Mouse (Mus musculus) embryonic fibroblast, embryonic 13.5 days (primary cell): ENCODE data around the gene Magi2. TPM values are rescaled to one million over a fixed set of nuclear protein-coding genes. Genes with fewer than 3 reads are reported as not detected.

Source experiments
- H3K27ac ChIP-seq: 2 replicates; pipeline ENCODE4 v1.5.1; 2012; ENCODE audit warnings: low read length, control low read depth, inconsistent platforms; ENCODE audit not compliant: insufficient read depth
- H3K4me1 ChIP-seq: 2 replicates; pipeline ENCODE4 v1.6.1; 2011; ENCODE audit warnings: low read length; ENCODE audit not compliant: control insufficient read depth, insufficient read depth
- H3K4me3 ChIP-seq: 2 replicates; pipeline ENCODE4 v1.5.1; 2011; ENCODE audit warnings: mild to moderate bottlenecking, control low read depth, low read length; ENCODE audit not compliant: insufficient read depth
- CTCF ChIP-seq: IDR thresholded peaks from 2 replicates; pipeline ENCODE4 v1.5.1; 2011; ENCODE audit warnings: mild to moderate bottlenecking, control low read depth, low read length, moderate library complexity, borderline replicate concordance; ENCODE audit not compliant: insufficient read depth
- POLR2A ChIP-seq: IDR thresholded peaks from 2 replicates; pipeline ENCODE4 v1.6.1; 2011; ENCODE audit warnings: low read depth, mild to moderate bottlenecking, control low read depth, low read length, moderate library complexity
- polyA plus RNA-seq: library from polyadenylated mRNA; stranded (reverse); fragments of >200 nt; gene quantifications from 2 replicates; pipeline ENCODE4 v1.2.4, GENCODE M21; 2011; ENCODE audit warnings: low read depth; ENCODE audit not compliant: missing spikeins, insufficient read length

Magi2 gene
- polyA plus RNA-seq, 1 experiment: 4.6 TPM

GRCm38 (mm10) chr5:19907381-19907982 is 680.6 kb downstream of the Magi2 start:
- peaks cover 4% of the 10 kb centered on the region; the same call in 1 of the 2 replicates for H3K4me1 ChIP-seq
- H3K27ac ChIP-seq: no peak overlapping the region
- H3K4me3 ChIP-seq: peak overlapping the region; percentile 25
- no peak for TF ChIP-seq CTCF

GRCm38 (mm10) chr5:19907983-19908705 is 681.3 kb downstream of the Magi2 start:
- Histone ChIP-seq H3K27ac (no peak overlapping the region), H3K4me1 (peaks cover 4% of the 10 kb centered on the region; the same call in 1 of the 2 replicates), H3K4me3 (peak overlapping the region; percentile 25)
- TF ChIP-seq CTCF: no peak
- TF ChIP-seq POLR2A: no peak

GRCm38 (mm10) chr5:19908706-19909060 is 681.8 kb downstream of the Magi2 start:
- Histone ChIP-seq H3K4me1 (peaks cover 4% of the 10 kb centered on the region; the same call in 1 of the 2 replicates), H3K4me3 (no peak overlapping the region), H3K27ac (no peak overlapping the region)
- TF ChIP-seq CTCF: no peak
- no peak for TF ChIP-seq POLR2A

- TF ChIP-seq POLR2A (no peak), CTCF (no peak)
- peaks cover 4% of the 10 kb centered on the region; the same call in 1 of the 2 replicates for H3K4me1 ChIP-seq
- no peak overlapping the region for H3K27ac ChIP-seq
- no peak overlapping the region for H3K4me3 ChIP-seq
Observed at GRCm38 (mm10) chr5:19909071-19909470, 682.2 kb downstream of the Magi2 start.

GRCm38 (mm10) chr5:19909664-19910063 is 682.8 kb downstream of the Magi2 start:
- no peak overlapping the region for H3K4me3 ChIP-seq
- H3K4me1 ChIP-seq: peaks cover 4% of the 10 kb centered on the region; the same call in 1 of the 2 replicates
- no peak overlapping the region for H3K27ac ChIP-seq
- TF ChIP-seq CTCF (no peak), POLR2A (no peak)

- Histone ChIP-seq H3K4me1 (no peaks in the 10 kb centered on the region), H3K27ac (no peak overlapping the region), H3K4me3 (no peak overlapping the region)
- TF ChIP-seq CTCF (no peak), POLR2A (no peak)
Observed at GRCm38 (mm10) chr5:19932102-19932501, 705.3 kb downstream of the Magi2 start.

GRCm38 (mm10) chr5:19933190-19933589 is 706.4 kb downstream of the Magi2 start:
- TF ChIP-seq POLR2A: no peak
- no peak for TF ChIP-seq CTCF
- Histone ChIP-seq H3K27ac (no peak overlapping the region), H3K4me1 (no peaks in the 10 kb centered on the region), H3K4me3 (no peak overlapping the region)

GRCm38 (mm10) chr5:19951102-19951501 is 724.3 kb downstream of the Magi2 start:
- TF ChIP-seq POLR2A (no peak), CTCF (no peak)
- Histone ChIP-seq H3K4me1 (no peaks in the 10 kb centered on the region), H3K27ac (no peak overlapping the region), H3K4me3 (no peak overlapping the region)

- H3K4me1 ChIP-seq: no peaks in the 10 kb centered on the region
- H3K4me3 ChIP-seq: no peak overlapping the region
- TF ChIP-seq POLR2A: no peak
- TF ChIP-seq CTCF: no peak
- no peak overlapping the region for H3K27ac ChIP-seq
Observed at GRCm38 (mm10) chr5:19964113-19964512, 737.3 kb downstream of the Magi2 start.

- Histone ChIP-seq H3K4me3 (no peak overlapping the region), H3K27ac (no peak overlapping the region), H3K4me1 (no peaks in the 10 kb centered on the region; the same call in 1 of the 2 replicates)
- TF ChIP-seq POLR2A: no peak
- TF ChIP-seq CTCF: no peak
Observed at GRCm38 (mm10) chr5:19972736-19973135, 745.9 kb downstream of the Magi2 start.

GRCm38 (mm10) chr5:19973852-19974251 is 747.0 kb downstream of the Magi2 start:
- Histone ChIP-seq H3K4me1 (no peaks in the 10 kb centered on the region; the same call in 1 of the 2 replicates), H3K27ac (no peak overlapping the region), H3K4me3 (no peak overlapping the region)
- TF ChIP-seq POLR2A: no peak
- no peak for TF ChIP-seq CTCF
